ENCODE assay signal across 26 mouse cellular contexts in the genomic region with DNA sequence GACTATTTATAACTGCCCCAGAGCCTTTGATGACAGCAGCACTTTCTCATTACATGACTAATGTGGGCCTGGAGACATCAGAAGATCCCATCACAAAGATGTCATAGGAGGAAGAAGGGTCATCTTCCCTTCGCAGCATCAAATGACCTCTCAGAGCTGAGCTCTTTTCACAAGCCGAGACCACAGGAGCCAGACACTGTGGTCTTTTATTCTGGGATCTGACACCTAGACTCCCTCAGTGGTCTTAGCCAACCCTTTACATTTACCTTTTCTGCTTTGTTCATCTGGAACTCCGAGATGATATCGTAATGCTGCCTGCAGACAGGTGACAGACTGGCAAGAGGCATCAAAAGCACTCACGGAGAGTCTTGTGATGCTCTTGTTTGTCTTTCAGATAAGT.
DNase-seq lines count a peak whose midpoint lies in the region; ATAC-seq and TF ChIP-seq lines count a peak whose summit lies in the region.
"Had no signal": no experiment of that assay in that cellular context is flagged by ENCODE, and none has a peak within 500 bp of the region (broad histone marks: within the 10 kb centered on the region; RNA-seq: fewer than 3 reads in every experiment).

No protein-coding gene starts in this region.

- no peaks in the 10 kb centered on the region for H3K27me3 ChIP-seq in forebrain, embryonic 13.5 days
- H3K27me3 ChIP-seq in forebrain, embryonic 11.5 days (ENCODE audit: control insufficient read depth, insufficient read depth, low read length), result no peaks in the 10 kb centered on the region
- no peaks in the 10 kb centered on the region for H3K27me3 ChIP-seq in midbrain, embryonic 15.5 days (replicated peaks)
- H3K27me3 ChIP-seq in midbrain, embryonic 11.5 days (ENCODE audit: control insufficient read depth, insufficient read depth, low read length), result no peaks in the 10 kb centered on the region
- H3K27me3 ChIP-seq: CH12.LX; embryonic facial prominence, embryonic 13.5 days; embryonic facial prominence, embryonic 15.5 days; forebrain, embryonic 12.5 days had no signal

- H3K4me3 ChIP-seq in forebrain, embryonic 13.5 days, result no peak overlapping the region
- H3K4me3 ChIP-seq in forebrain, embryonic 11.5 days (ENCODE audit: low read depth, low read length), result no peak overlapping the region
- no peak overlapping the region for H3K4me3 ChIP-seq in midbrain, embryonic 15.5 days
- no peak overlapping the region for H3K4me3 ChIP-seq in midbrain, embryonic 11.5 days (ENCODE audit: low read depth, low read length)
- H3K4me3 ChIP-seq: embryonic facial prominence, embryonic 13.5 days; embryonic facial prominence, embryonic 15.5 days; erythroblast, embryonic 14.5 days; forebrain, embryonic 12.5 days had no signal

- H3K4me1 ChIP-seq in forebrain, embryonic 13.5 days, result no peaks in the 10 kb centered on the region
- H3K4me1 ChIP-seq in forebrain, embryonic 11.5 days (replicated peaks; ENCODE audit: control insufficient read depth, insufficient read depth, low read length), result no peaks in the 10 kb centered on the region
- no peaks in the 10 kb centered on the region for H3K4me1 ChIP-seq in midbrain, embryonic 15.5 days
- H3K4me1 ChIP-seq in midbrain, embryonic 11.5 days (ENCODE audit: control insufficient read depth, insufficient read depth, low read length), result no peaks in the 10 kb centered on the region
- H3K4me1 ChIP-seq: embryonic facial prominence, embryonic 13.5 days; embryonic facial prominence, embryonic 15.5 days; forebrain, embryonic 12.5 days had no signal

- no peaks in the 10 kb centered on the region for H3K36me3 ChIP-seq in forebrain, embryonic 13.5 days (ENCODE audit: poor library complexity, severe bottlenecking)
- no peaks in the 10 kb centered on the region for H3K36me3 ChIP-seq in forebrain, embryonic 11.5 days (ENCODE audit: control insufficient read depth, insufficient read depth, low read length)
- no peaks in the 10 kb centered on the region for H3K36me3 ChIP-seq in midbrain, embryonic 15.5 days (replicated peaks)
- H3K36me3 ChIP-seq in midbrain, embryonic 11.5 days (ENCODE audit: control insufficient read depth, insufficient read depth, low read length), result no peaks in the 10 kb centered on the region
- H3K36me3 ChIP-seq: embryonic facial prominence, embryonic 13.5 days; embryonic facial prominence, embryonic 15.5 days; forebrain, embryonic 12.5 days; G1E had no signal

- H3K9ac ChIP-seq in forebrain, embryonic 13.5 days, result no peak overlapping the region
- no peak overlapping the region for H3K9ac ChIP-seq in forebrain, embryonic 11.5 days (ENCODE audit: low read length)
- H3K9ac ChIP-seq in midbrain, embryonic 15.5 days, result no peak overlapping the region
- no peak overlapping the region for H3K9ac ChIP-seq in midbrain, embryonic 11.5 days (ENCODE audit: low read length)
- H3K9ac ChIP-seq: embryonic facial prominence, embryonic 13.5 days; embryonic facial prominence, embryonic 15.5 days; forebrain, embryonic 12.5 days had no signal

- 60% methylated on average over 5 of the region's 5 CpGs for whole genome bisulfite sequencing in forebrain, embryonic 13.5 days
- 72% methylated on average over 5 of the region's 5 CpGs for WGBS in forebrain, embryonic 11.5 days
- 55% methylated on average over 5 of the region's 5 CpGs for WGBS in midbrain, embryonic 15.5 days
- WGBS in midbrain, embryonic 11.5 days, result 62% methylated on average over 5 of the region's 5 CpGs

- ATAC-seq in forebrain, embryonic 13.5 days, result peak; percentile 33; the same call in 1 of the 2 replicates
- ATAC-seq in forebrain, embryonic 11.5 days (replicated peaks; ENCODE audit: low FRiP score), result no peak
- ATAC-seq in midbrain, embryonic 15.5 days (replicated peaks), result peak; percentile 72
- ATAC-seq in midbrain, embryonic 11.5 days (ENCODE audit: low FRiP score), result no peak
- ATAC-seq: activated CD4-positive, CD25-positive, alpha-beta regulatory T cell, adult 4 months; CD4-positive, CD25-positive, alpha-beta regulatory T cell, adult 4 months; forebrain, embryonic 16.5 days; Patski had no signal

- TF ChIP-seq POLR2A in brain, embryonic 14.5 days (IDR thresholded peaks at IDR 0.05; ENCODE audit: borderline replicate concordance, extremely low read depth, insufficient read depth, insufficient read length, poor library complexity, severe bottlenecking), result no peak

- H3K27ac ChIP-seq in forebrain, embryonic 13.5 days, result no peak overlapping the region
- H3K27ac ChIP-seq in forebrain, embryonic 11.5 days (ENCODE audit: low read depth, low read length), result no peak overlapping the region
- H3K27ac ChIP-seq in midbrain, embryonic 15.5 days, result no peak overlapping the region
- H3K27ac ChIP-seq in midbrain, embryonic 11.5 days (ENCODE audit: low read depth, low read length), result no peak overlapping the region
- H3K27ac ChIP-seq: embryonic facial prominence, embryonic 13.5 days; embryonic facial prominence, embryonic 15.5 days; forebrain, embryonic 12.5 days had no signal

- H3K4me2 ChIP-seq in forebrain, embryonic 13.5 days, result no peak overlapping the region
- no peak overlapping the region for H3K4me2 ChIP-seq in forebrain, embryonic 11.5 days (ENCODE audit: low read depth, low read length, severe bottlenecking)
- H3K4me2 ChIP-seq in midbrain, embryonic 15.5 days, result no peak overlapping the region
- no peak overlapping the region for H3K4me2 ChIP-seq in midbrain, embryonic 11.5 days
- H3K4me2 ChIP-seq: embryonic facial prominence, embryonic 13.5 days; embryonic facial prominence, embryonic 15.5 days; forebrain, embryonic 12.5 days had no signal

- no peaks in the 10 kb centered on the region for H3K9me3 ChIP-seq in forebrain, embryonic 13.5 days (replicated peaks)
- H3K9me3 ChIP-seq in forebrain, embryonic 11.5 days (ENCODE audit: control insufficient read depth, low read length), result no peaks in the 10 kb centered on the region
- H3K9me3 ChIP-seq in midbrain, embryonic 15.5 days, result no peaks in the 10 kb centered on the region
- H3K9me3 ChIP-seq in midbrain, embryonic 11.5 days (ENCODE audit: control insufficient read depth, low read length), result no peaks in the 10 kb centered on the region
- H3K9me3 ChIP-seq: embryonic facial prominence, embryonic 13.5 days; embryonic facial prominence, embryonic 15.5 days; forebrain, embryonic 12.5 days; G1E had no signal

- DNase-seq in forebrain, embryonic 11.5 days (ENCODE audit: low spot score), result no peak
- DNase-seq in midbrain, embryonic 11.5 days (ENCODE audit: low spot score, missing footprints), result no peak
- DNase-seq in brain, embryonic 14.5 days (ENCODE audit: low read depth), result peak; percentile 57
- DNase-seq: adrenal gland, adult 8-10 months; adrenal gland, postnatal 14 days; adrenal gland, postnatal 36 days; B cell, adult 2 months; cerebellum, adult 11 months; cerebellum, adult 18-20 months; cerebellum, adult 8-10 months; cerebellum, adult 9-11 months; cerebellum, postnatal 14 days; cerebellum, postnatal 36 days; embryo, embryonic 11 days had no signal

- TF ChIP-seq CTCF in brain, embryonic 14.5 days (IDR thresholded peaks at IDR 0.05; ENCODE audit: borderline replicate concordance, extremely low read depth, insufficient read depth, insufficient read length), result no peak

Comparison
In these comparisons a context has a peak if more than half of its experiments do, and no peak if none do; other contexts are left out.
1. ATAC-seq: peak in forebrain, embryonic 13.5 days (single experiment) and midbrain, embryonic 15.5 days (single experiment); none in forebrain, embryonic 11.5 days (single experiment) and midbrain, embryonic 11.5 days (single experiment).